Mouse (Mus musculus): ENCODE measurements around the gene Man1a. TPM values are rescaled to one million over a fixed set of nuclear protein-coding genes. Genes with fewer than 3 reads are reported as not detected.
A peak's percentile ranks its signal among the peaks of the same experiment; 100 is the strongest.

Gene Man1a
- polyA plus RNA-seq, 1 experiment from 2014 or later, result 5.8 TPM

- no peak for DNase-seq
- Histone ChIP-seq H3K9ac (replicated peaks; ENCODE audit: low read length) (no peak overlapping the region), H3K9me3 (ENCODE audit: control insufficient read depth, low read length) (no peaks in the 10 kb centered on the region), H3K4me2 (ENCODE audit: low read length) (no peak overlapping the region), H3K4me3 (replicated peaks; ENCODE audit: low read depth, low read length) (no peak overlapping the region), H3K36me3 (ENCODE audit: control insufficient read depth, insufficient read depth, low read length) (no peaks in the 10 kb centered on the region), H3K4me1 (ENCODE audit: control insufficient read depth, insufficient read depth, low read length) (no peaks in the 10 kb centered on the region), H3K27ac (replicated peaks; ENCODE audit: low read depth, low read length) (no peak overlapping the region), H3K27me3 (ENCODE audit: control insufficient read depth, insufficient read depth, low read length) (no peaks in the 10 kb centered on the region)
- ATAC-seq (ENCODE audit: low FRiP score, low TSS enrichment), result no peak
- 56% methylated on average over 4 of the region's 4 CpGs for WGBS
Measured at GRCm38 (mm10) chr10:53929722-53930500, 146.5 kb downstream of the Man1a start.

- Histone ChIP-seq H3K36me3 (ENCODE audit: control insufficient read depth, insufficient read depth, low read length) (no peaks in the 10 kb centered on the region), H3K4me2 (ENCODE audit: low read length) (no peak overlapping the region), H3K9ac (replicated peaks; ENCODE audit: low read length) (no peak overlapping the region), H3K27me3 (ENCODE audit: control insufficient read depth, insufficient read depth, low read length) (no peaks in the 10 kb centered on the region), H3K9me3 (ENCODE audit: control insufficient read depth, low read length) (no peaks in the 10 kb centered on the region), H3K4me3 (replicated peaks; ENCODE audit: low read depth, low read length) (no peak overlapping the region), H3K27ac (replicated peaks; ENCODE audit: low read depth, low read length) (no peak overlapping the region), H3K4me1 (ENCODE audit: control insufficient read depth, insufficient read depth, low read length) (no peaks in the 10 kb centered on the region)
- 88% methylated on average over 5 of the region's 5 CpGs for WGBS
- DNase-seq (no peak), ATAC-seq (ENCODE audit: low FRiP score, low TSS enrichment) (no peak)
Measured at GRCm38 (mm10) chr10:53927904-53928303, 148.5 kb downstream of the Man1a start.

- Histone ChIP-seq H3K27ac (replicated peaks; ENCODE audit: low read depth, low read length) (no peak overlapping the region), H3K4me3 (replicated peaks; ENCODE audit: low read depth, low read length) (no peak overlapping the region), H3K4me1 (ENCODE audit: control insufficient read depth, insufficient read depth, low read length) (no peaks in the 10 kb centered on the region), H3K4me2 (ENCODE audit: low read length) (no peak overlapping the region), H3K9ac (replicated peaks; ENCODE audit: low read length) (no peak overlapping the region), H3K27me3 (ENCODE audit: control insufficient read depth, insufficient read depth, low read length) (no peaks in the 10 kb centered on the region), H3K9me3 (ENCODE audit: control insufficient read depth, low read length) (no peaks in the 10 kb centered on the region), H3K36me3 (ENCODE audit: control insufficient read depth, insufficient read depth, low read length) (no peaks in the 10 kb centered on the region)
- no peak for ATAC-seq (ENCODE audit: low FRiP score, low TSS enrichment)
- WGBS, result 69% methylated on average over 6 of the region's 6 CpGs
- DNase-seq, result peak; percentile 27
Measured at GRCm38 (mm10) chr10:53925456-53925855, 151.0 kb downstream of the Man1a start.

GRCm38 (mm10) chr10:53922236-53922635 is 154.2 kb downstream of the Man1a start:
- WGBS, result 86% methylated on average over 3 of the region's 3 CpGs
- H3K27ac ChIP-seq (replicated peaks; ENCODE audit: low read depth, low read length), result no peak overlapping the region
- H3K27me3 ChIP-seq (ENCODE audit: control insufficient read depth, insufficient read depth, low read length), result no peaks in the 10 kb centered on the region
- no peak overlapping the region for H3K4me3 ChIP-seq (replicated peaks; ENCODE audit: low read depth, low read length)
- DNase-seq (no peak), ATAC-seq (ENCODE audit: low FRiP score, low TSS enrichment) (no peak)
- H3K9ac ChIP-seq (replicated peaks; ENCODE audit: low read length), result no peak overlapping the region
- no peaks in the 10 kb centered on the region for H3K4me1 ChIP-seq (ENCODE audit: control insufficient read depth, insufficient read depth, low read length)
- no peaks in the 10 kb centered on the region for H3K9me3 ChIP-seq (ENCODE audit: control insufficient read depth, low read length)
- no peak overlapping the region for H3K4me2 ChIP-seq (ENCODE audit: low read length)
- H3K36me3 ChIP-seq (ENCODE audit: control insufficient read depth, insufficient read depth, low read length), result no peaks in the 10 kb centered on the region

- WGBS, result 78% methylated on average over 3 of the region's 3 CpGs
- Histone ChIP-seq H3K4me3 (replicated peaks; ENCODE audit: low read depth, low read length) (no peak overlapping the region), H3K27me3 (ENCODE audit: control insufficient read depth, insufficient read depth, low read length) (no peaks in the 10 kb centered on the region), H3K4me2 (ENCODE audit: low read length) (no peak overlapping the region), H3K27ac (replicated peaks; ENCODE audit: low read depth, low read length) (no peak overlapping the region), H3K4me1 (ENCODE audit: control insufficient read depth, insufficient read depth, low read length) (no peaks in the 10 kb centered on the region), H3K9me3 (ENCODE audit: control insufficient read depth, low read length) (no peaks in the 10 kb centered on the region), H3K36me3 (ENCODE audit: control insufficient read depth, insufficient read depth, low read length) (no peaks in the 10 kb centered on the region), H3K9ac (replicated peaks; ENCODE audit: low read length) (no peak overlapping the region)
- ATAC-seq (ENCODE audit: low FRiP score, low TSS enrichment), result 0 out of 2 replicates have a peak, but pooled peaks have one; percentile 46
- DNase-seq, result no peak
Measured at GRCm38 (mm10) chr10:53917517-53917916, 158.9 kb downstream of the Man1a start.

GRCm38 (mm10) chr10:53915719-53916118 is 160.7 kb downstream of the Man1a start:
- 61% methylated on average over 6 of the region's 6 CpGs for WGBS
- DNase-seq (no peak), ATAC-seq (ENCODE audit: low FRiP score, low TSS enrichment) (no peak)
- H3K4me3 ChIP-seq (replicated peaks; ENCODE audit: low read depth, low read length), result no peak overlapping the region
- no peaks in the 10 kb centered on the region for H3K27me3 ChIP-seq (ENCODE audit: control insufficient read depth, insufficient read depth, low read length)
- H3K27ac ChIP-seq (replicated peaks; ENCODE audit: low read depth, low read length), result 0 out of 2 replicates have a peak overlapping the region, but pooled peaks have one; percentile 41
- H3K4me1 ChIP-seq (ENCODE audit: control insufficient read depth, insufficient read depth, low read length), result no peaks in the 10 kb centered on the region
- H3K4me2 ChIP-seq (ENCODE audit: low read length), result 0 out of 2 replicates have a peak overlapping the region, but pooled peaks have one; percentile 19
- H3K36me3 ChIP-seq (ENCODE audit: control insufficient read depth, insufficient read depth, low read length), result no peaks in the 10 kb centered on the region
- H3K9ac ChIP-seq (replicated peaks; ENCODE audit: low read length), result no peak overlapping the region
- H3K9me3 ChIP-seq (ENCODE audit: control insufficient read depth, low read length), result no peaks in the 10 kb centered on the region

DNA sequence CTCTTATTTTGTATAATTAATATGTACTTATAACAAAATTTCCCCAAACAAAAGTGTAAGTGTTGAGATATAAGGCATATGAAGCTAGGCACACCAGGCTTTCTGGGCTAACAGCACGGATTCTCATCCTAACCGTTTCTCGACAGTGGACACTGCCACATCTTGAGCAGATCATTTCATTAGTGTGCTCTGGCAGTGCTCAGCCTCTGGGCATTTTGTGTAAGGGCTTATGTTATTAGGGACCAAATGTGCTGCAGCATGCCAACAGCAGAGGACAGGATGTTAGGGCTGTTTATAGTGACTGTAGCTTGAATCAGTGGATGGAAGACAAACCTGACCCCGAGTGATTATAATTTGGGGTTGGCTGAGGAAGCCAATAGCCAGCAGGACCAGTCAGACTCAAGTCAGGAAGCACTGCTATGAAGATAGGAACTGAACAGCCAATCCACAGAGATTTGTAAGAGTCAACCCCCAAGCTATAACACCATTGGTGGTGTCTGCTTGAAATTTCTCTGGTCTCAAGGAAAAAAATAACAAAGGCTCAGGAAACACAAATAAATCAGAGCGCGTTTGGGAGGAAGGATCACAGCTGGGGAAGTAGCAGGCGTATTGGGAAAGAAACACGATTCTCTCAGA is 161.3 kb downstream of the Man1a start:
- Histone ChIP-seq H3K4me1 (ENCODE audit: control insufficient read depth, insufficient read depth, low read length) (no peaks in the 10 kb centered on the region), H3K9me3 (ENCODE audit: control insufficient read depth, low read length) (no peaks in the 10 kb centered on the region), H3K4me2 (ENCODE audit: low read length) (0 out of 2 replicates have a peak overlapping the region, but pooled peaks have one; percentile 19), H3K4me3 (replicated peaks; ENCODE audit: low read depth, low read length) (no peak overlapping the region), H3K27me3 (ENCODE audit: control insufficient read depth, insufficient read depth, low read length) (no peaks in the 10 kb centered on the region), H3K27ac (replicated peaks; ENCODE audit: low read depth, low read length) (peak overlapping the region; percentile 41; the same call in 1 of the 2 replicates), H3K9ac (replicated peaks; ENCODE audit: low read length) (no peak overlapping the region), H3K36me3 (ENCODE audit: control insufficient read depth, insufficient read depth, low read length) (no peaks in the 10 kb centered on the region)
- DNase-seq (peak; percentile 31), ATAC-seq (ENCODE audit: low FRiP score, low TSS enrichment) (no peak)
- WGBS, result 71% methylated on average over 8 of the region's 8 CpGs

- ATAC-seq (ENCODE audit: low FRiP score, low TSS enrichment) (no peak), DNase-seq (no peak)
- H3K9me3 ChIP-seq (ENCODE audit: control insufficient read depth, low read length), result no peaks in the 10 kb centered on the region
- H3K36me3 ChIP-seq (ENCODE audit: control insufficient read depth, insufficient read depth, low read length), result no peaks in the 10 kb centered on the region
- H3K4me1 ChIP-seq (ENCODE audit: control insufficient read depth, insufficient read depth, low read length), result no peaks in the 10 kb centered on the region
- whole genome bisulfite sequencing, result 84% methylated on average over 4 of the region's 4 CpGs
- no peaks in the 10 kb centered on the region for H3K27me3 ChIP-seq (ENCODE audit: control insufficient read depth, insufficient read depth, low read length)
- H3K9ac ChIP-seq (replicated peaks; ENCODE audit: low read length), result no peak overlapping the region
- no peak overlapping the region for H3K4me3 ChIP-seq (replicated peaks; ENCODE audit: low read depth, low read length)
- H3K27ac ChIP-seq (replicated peaks; ENCODE audit: low read depth, low read length), result no peak overlapping the region
- no peak overlapping the region for H3K4me2 ChIP-seq (ENCODE audit: low read length)
Measured at GRCm38 (mm10) chr10:53913546-53914312, 162.7 kb downstream of the Man1a start.

Data from midbrain, embryonic 14.5 days (tissue).